Mouse (Mus musculus) adrenal gland, postnatal 25 days (tissue): Measurements from ENCODE around the gene Polr2b. TPM values are rescaled to one million over a fixed set of nuclear protein-coding genes. Genes with fewer than 3 reads are reported as not detected.

ENCODE experiments used
- DNase-seq: peaks from one replicate; pipeline ENCODE4 v3.0.0; 2021; ENCODE audit warnings: mixed read lengths
- total RNA-seq: library from RNA; stranded (reverse); gene quantifications from 2 replicates; pipeline ENCODE4 v1.2.3, GENCODE M21; 2021

The Polr2b gene
- total RNA-seq, 1 experiment from 2014 or later, result 106 TPM

- no peak for DNase-seq
These were observed 10.5 kb upstream of the Polr2b start for GRCm38 (mm10) chr5:77299486-77299885.

GRCm38 (mm10) chr5:77301296-77301903 is 8.5 kb upstream of the Polr2b start:
- no peak for DNase-seq

GRCm38 (mm10) chr5:77307821-77308553 is 2.0 kb upstream of the Polr2b start:
- no peak for DNase-seq

- DNase-seq, result peak; percentile 32
These were observed 668 bp upstream of the Polr2b start for GRCm38 (mm10) chr5:77309051-77309906.

GRCm38 (mm10) chr5:77314206-77314605 is 4.3 kb downstream of the Polr2b start:
- DNase-seq, result no peak

- DNase-seq, result no peak
These were observed 5.0 kb downstream of the Polr2b start for GRCm38 (mm10) chr5:77314986-77315385.

- no peak for DNase-seq
These were observed 15.0 kb downstream of the Polr2b start for GRCm38 (mm10) chr5:77324936-77325335.

- DNase-seq, result no peak
These were observed 20.2 kb downstream of the Polr2b start for GRCm38 (mm10) chr5:77330154-77330553.

- no peak for DNase-seq
These were observed 30.1 kb downstream of the Polr2b start for GRCm38 (mm10) chr5:77340033-77340432.

GRCm38 (mm10) chr5:77348901-77349300 is 39.0 kb downstream of the Polr2b start:
- DNase-seq, result no peak

- DNase-seq, result no peak
These were observed 40.2 kb downstream of the Polr2b start for GRCm38 (mm10) chr5:77349971-77350658.

GRCm38 (mm10) chr5:77351691-77352090 is 41.7 kb downstream of the Polr2b start:
- no peak for DNase-seq

GRCm38 (mm10) chr5:77354361-77354787 is 44.4 kb downstream of the Polr2b start:
- peak; percentile 87 for DNase-seq

GRCm38 (mm10) chr5:77355307-77356265 is 45.6 kb downstream of the Polr2b start:
- no peak for DNase-seq

- peak; percentile 81 for DNase-seq
These were observed 47.6 kb downstream of the Polr2b start for GRCm38 (mm10) chr5:77357405-77358149.

GRCm38 (mm10) chr5:77358347-77358746 is 48.4 kb downstream of the Polr2b start:
- DNase-seq, result peak; percentile 51

- no peak for DNase-seq
These were observed 50.0 kb downstream of the Polr2b start for GRCm38 (mm10) chr5:77359971-77360370.

- DNase-seq, result no peak
These were observed 51.1 kb downstream of the Polr2b start for GRCm38 (mm10) chr5:77361006-77361405.

GRCm38 (mm10) chr5:77362120-77362519 is 52.2 kb downstream of the Polr2b start:
- DNase-seq, result no peak

- no peak for DNase-seq
These were observed 53.7 kb downstream of the Polr2b start for GRCm38 (mm10) chr5:77363650-77364049.
